Mouse (Mus musculus): Measurements from ENCODE around the gene Styxl1. TPM values are rescaled to one million over a fixed set of nuclear protein-coding genes. Genes with fewer than 3 reads are reported as not detected.

Styxl1 gene
- polyA plus RNA-seq, 1 experiment from 2014 or later = not detected

GRCm38 (mm10) chr5:135735741-135736140, 42.4 kb downstream of the Styxl1 start:
- H3K4me1 ChIP-seq (replicated peaks; ENCODE audit: control insufficient read depth, insufficient read depth, low read length) = no peaks in the 10 kb centered on the region
- H3K9ac ChIP-seq (ENCODE audit: low read length) = no peak overlapping the region
- H3K9me3 ChIP-seq (ENCODE audit: control insufficient read depth, low read length) = no peaks in the 10 kb centered on the region
- H3K27ac ChIP-seq (ENCODE audit: low read depth) = no peak overlapping the region
- H3K4me2 ChIP-seq (ENCODE audit: low read length) = no peak overlapping the region
- H3K4me3 ChIP-seq (ENCODE audit: low read depth, low read length) = no peak overlapping the region
- no peak for DNase-seq (ENCODE audit: low spot score)
- ATAC-seq (replicated peaks; ENCODE audit: low FRiP score, low TSS enrichment, low read depth) = no peak
- 90% methylated on average over 13 of the region's 13 CpGs for WGBS
- peaks cover 72% of the 10 kb centered on the region for H3K36me3 ChIP-seq (ENCODE audit: control insufficient read depth, insufficient read depth, low read length)
- no peaks in the 10 kb centered on the region for H3K27me3 ChIP-seq (replicated peaks; ENCODE audit: control insufficient read depth, insufficient read depth, low read length)

- H3K9me3 ChIP-seq (ENCODE audit: control insufficient read depth, low read length) = no peaks in the 10 kb centered on the region
- no peak for ATAC-seq (replicated peaks; ENCODE audit: low FRiP score, low TSS enrichment, low read depth)
Observed at GRCm38 (mm10) chr5:135734057-135734680, 44.0 kb downstream of the Styxl1 start.

GRCm38 (mm10) chr5:135733071-135733470, 45.1 kb downstream of the Styxl1 start:
- ATAC-seq (replicated peaks; ENCODE audit: low FRiP score, low TSS enrichment, low read depth) = no peak
- no peak overlapping the region for H3K27ac ChIP-seq (ENCODE audit: low read depth)
- peaks cover 87% of the 10 kb centered on the region for H3K36me3 ChIP-seq (ENCODE audit: control insufficient read depth, insufficient read depth, low read length)
- no peak for DNase-seq (ENCODE audit: low spot score)
- H3K4me2 ChIP-seq (ENCODE audit: low read length) = no peak overlapping the region
- H3K27me3 ChIP-seq (replicated peaks; ENCODE audit: control insufficient read depth, insufficient read depth, low read length) = no peaks in the 10 kb centered on the region
- H3K9me3 ChIP-seq (ENCODE audit: control insufficient read depth, low read length) = no peaks in the 10 kb centered on the region
- no peaks in the 10 kb centered on the region for H3K4me1 ChIP-seq (replicated peaks; ENCODE audit: control insufficient read depth, insufficient read depth, low read length)
- WGBS = 89% methylated on average over 4 of the region's 4 CpGs
- no peak overlapping the region for H3K9ac ChIP-seq (ENCODE audit: low read length)
- no peak overlapping the region for H3K4me3 ChIP-seq (ENCODE audit: low read depth, low read length)

More at GRCm38 (mm10) chr5:135734057-135734680, 44.0 kb downstream of the Styxl1 start:
- no peak overlapping the region for H3K4me2 ChIP-seq (ENCODE audit: low read length)
- H3K4me1 ChIP-seq (replicated peaks; ENCODE audit: control insufficient read depth, insufficient read depth, low read length) = no peaks in the 10 kb centered on the region
- H3K27me3 ChIP-seq (replicated peaks; ENCODE audit: control insufficient read depth, insufficient read depth, low read length) = no peaks in the 10 kb centered on the region
- H3K4me3 ChIP-seq (ENCODE audit: low read depth, low read length) = no peak overlapping the region
- no peak overlapping the region for H3K9ac ChIP-seq (ENCODE audit: low read length)
- no peak for DNase-seq (ENCODE audit: low spot score)
- peaks cover 84% of the 10 kb centered on the region for H3K36me3 ChIP-seq (ENCODE audit: control insufficient read depth, insufficient read depth, low read length)
- 91% methylated on average over 42 of the region's 42 CpGs for WGBS
- H3K27ac ChIP-seq (ENCODE audit: low read depth) = no peak overlapping the region

- H3K27me3 ChIP-seq (replicated peaks; ENCODE audit: control insufficient read depth, insufficient read depth, low read length) = no peaks in the 10 kb centered on the region
Observed at GRCm38 (mm10) chr5:135731322-135731721, 46.9 kb downstream of the Styxl1 start.

GRCm38 (mm10) chr5:135730916-135731315, 47.3 kb downstream of the Styxl1 start:
- no peak overlapping the region for H3K27ac ChIP-seq (ENCODE audit: low read depth)
- H3K4me2 ChIP-seq (ENCODE audit: low read length) = no peak overlapping the region
- DNase-seq (ENCODE audit: low spot score) = no peak
- H3K4me3 ChIP-seq (ENCODE audit: low read depth, low read length) = no peak overlapping the region
- H3K9me3 ChIP-seq (ENCODE audit: control insufficient read depth, low read length) = no peaks in the 10 kb centered on the region
- H3K27me3 ChIP-seq (replicated peaks; ENCODE audit: control insufficient read depth, insufficient read depth, low read length) = no peaks in the 10 kb centered on the region
- no peak overlapping the region for H3K9ac ChIP-seq (ENCODE audit: low read length)
- 95% methylated on average over 10 of the region's 10 CpGs for WGBS
- peaks cover 10% of the 10 kb centered on the region for H3K4me1 ChIP-seq (replicated peaks; ENCODE audit: control insufficient read depth, insufficient read depth, low read length)
- no peak for ATAC-seq (replicated peaks; ENCODE audit: low FRiP score, low TSS enrichment, low read depth)
- H3K36me3 ChIP-seq (ENCODE audit: control insufficient read depth, insufficient read depth, low read length) = peaks cover 71% of the 10 kb centered on the region

More at GRCm38 (mm10) chr5:135731322-135731721, 46.9 kb downstream of the Styxl1 start:
- 93% methylated on average over 16 of the region's 16 CpGs for WGBS
- no peak overlapping the region for H3K4me2 ChIP-seq (ENCODE audit: low read length)
- H3K9me3 ChIP-seq (ENCODE audit: control insufficient read depth, low read length) = no peaks in the 10 kb centered on the region
- no peak overlapping the region for H3K9ac ChIP-seq (ENCODE audit: low read length)
- H3K4me1 ChIP-seq (replicated peaks; ENCODE audit: control insufficient read depth, insufficient read depth, low read length) = peaks cover 6% of the 10 kb centered on the region
- H3K27ac ChIP-seq (ENCODE audit: low read depth) = no peak overlapping the region
- peaks cover 75% of the 10 kb centered on the region for H3K36me3 ChIP-seq (ENCODE audit: control insufficient read depth, insufficient read depth, low read length)
- DNase-seq (ENCODE audit: low spot score) = no peak
- ATAC-seq (replicated peaks; ENCODE audit: low FRiP score, low TSS enrichment, low read depth) = no peak
- H3K4me3 ChIP-seq (ENCODE audit: low read depth, low read length) = no peak overlapping the region

GRCm38 (mm10) chr5:135730278-135730677, 47.9 kb downstream of the Styxl1 start:
- no peak for ATAC-seq (replicated peaks; ENCODE audit: low FRiP score, low TSS enrichment, low read depth)
- Histone ChIP-seq H3K27me3 (replicated peaks; ENCODE audit: control insufficient read depth, insufficient read depth, low read length) (no peaks in the 10 kb centered on the region), H3K27ac (ENCODE audit: low read depth) (no peak overlapping the region), H3K9ac (ENCODE audit: low read length) (no peak overlapping the region), H3K9me3 (ENCODE audit: control insufficient read depth, low read length) (no peaks in the 10 kb centered on the region), H3K36me3 (ENCODE audit: control insufficient read depth, insufficient read depth, low read length) (peaks cover 65% of the 10 kb centered on the region), H3K4me2 (ENCODE audit: low read length) (no peak overlapping the region), H3K4me3 (ENCODE audit: low read depth, low read length) (no peak overlapping the region), H3K4me1 (replicated peaks; ENCODE audit: control insufficient read depth, insufficient read depth, low read length) (peaks cover 13% of the 10 kb centered on the region)
- 90% methylated on average over 10 of the region's 10 CpGs for WGBS
- DNase-seq (ENCODE audit: low spot score) = no peak

GRCm38 (mm10) chr5:135729351-135729750, 48.8 kb downstream of the Styxl1 start:
- peaks cover 22% of the 10 kb centered on the region for H3K4me1 ChIP-seq (replicated peaks; ENCODE audit: control insufficient read depth, insufficient read depth, low read length)
- no peak for ATAC-seq (replicated peaks; ENCODE audit: low FRiP score, low TSS enrichment, low read depth)
- DNase-seq (ENCODE audit: low spot score) = no peak
- no peak overlapping the region for H3K4me2 ChIP-seq (ENCODE audit: low read length)
- no peaks in the 10 kb centered on the region for H3K27me3 ChIP-seq (replicated peaks; ENCODE audit: control insufficient read depth, insufficient read depth, low read length)
- no peaks in the 10 kb centered on the region for H3K9me3 ChIP-seq (ENCODE audit: control insufficient read depth, low read length)
- H3K27ac ChIP-seq (ENCODE audit: low read depth) = no peak overlapping the region
- H3K4me3 ChIP-seq (ENCODE audit: low read depth, low read length) = no peak overlapping the region
- H3K36me3 ChIP-seq (ENCODE audit: control insufficient read depth, insufficient read depth, low read length) = peaks cover 56% of the 10 kb centered on the region
- no peak overlapping the region for H3K9ac ChIP-seq (ENCODE audit: low read length)
- 91% methylated on average over 13 of the region's 13 CpGs for WGBS

GRCm38 (mm10) chr5:135728361-135728760, 49.8 kb downstream of the Styxl1 start:
- Histone ChIP-seq H3K4me1 (replicated peaks; ENCODE audit: control insufficient read depth, insufficient read depth, low read length) (peaks cover 25% of the 10 kb centered on the region), H3K9me3 (ENCODE audit: control insufficient read depth, low read length) (no peaks in the 10 kb centered on the region), H3K36me3 (ENCODE audit: control insufficient read depth, insufficient read depth, low read length) (peaks cover 46% of the 10 kb centered on the region), H3K27me3 (replicated peaks; ENCODE audit: control insufficient read depth, insufficient read depth, low read length) (no peaks in the 10 kb centered on the region), H3K27ac (ENCODE audit: low read depth) (no peak overlapping the region), H3K4me3 (ENCODE audit: low read depth, low read length) (no peak overlapping the region), H3K4me2 (ENCODE audit: low read length) (no peak overlapping the region), H3K9ac (ENCODE audit: low read length) (no peak overlapping the region)
- DNase-seq (ENCODE audit: low spot score) (no peak), ATAC-seq (replicated peaks; ENCODE audit: low FRiP score, low TSS enrichment, low read depth) (no peak)
- WGBS = 91% methylated on average over 13 of the region's 13 CpGs

- DNase-seq (ENCODE audit: low spot score) (no peak), ATAC-seq (replicated peaks; ENCODE audit: low FRiP score, low TSS enrichment, low read depth) (no peak)
- Histone ChIP-seq H3K4me1 (replicated peaks; ENCODE audit: control insufficient read depth, insufficient read depth, low read length) (peaks cover 25% of the 10 kb centered on the region), H3K4me3 (ENCODE audit: low read depth, low read length) (no peak overlapping the region), H3K27ac (ENCODE audit: low read depth) (no peak overlapping the region), H3K9ac (ENCODE audit: low read length) (no peak overlapping the region), H3K4me2 (ENCODE audit: low read length) (no peak overlapping the region), H3K27me3 (replicated peaks; ENCODE audit: control insufficient read depth, insufficient read depth, low read length) (no peaks in the 10 kb centered on the region), H3K36me3 (ENCODE audit: control insufficient read depth, insufficient read depth, low read length) (peaks cover 41% of the 10 kb centered on the region), H3K9me3 (ENCODE audit: control insufficient read depth, low read length) (no peaks in the 10 kb centered on the region)
- 89% methylated on average over 9 of the region's 9 CpGs for WGBS
Observed at GRCm38 (mm10) chr5:135727871-135728270, 50.3 kb downstream of the Styxl1 start.

Data from intestine, embryonic 14.5 days (tissue).